Mouse (Mus musculus): ENCODE measurements around the gene Vps54. TPM values are rescaled to one million over a fixed set of nuclear protein-coding genes. Genes with fewer than 3 reads are reported as not detected.

Vps54 gene
- total RNA-seq, 2 experiments from 2014 or later, result 31.4 to 36.8 TPM

DNA sequence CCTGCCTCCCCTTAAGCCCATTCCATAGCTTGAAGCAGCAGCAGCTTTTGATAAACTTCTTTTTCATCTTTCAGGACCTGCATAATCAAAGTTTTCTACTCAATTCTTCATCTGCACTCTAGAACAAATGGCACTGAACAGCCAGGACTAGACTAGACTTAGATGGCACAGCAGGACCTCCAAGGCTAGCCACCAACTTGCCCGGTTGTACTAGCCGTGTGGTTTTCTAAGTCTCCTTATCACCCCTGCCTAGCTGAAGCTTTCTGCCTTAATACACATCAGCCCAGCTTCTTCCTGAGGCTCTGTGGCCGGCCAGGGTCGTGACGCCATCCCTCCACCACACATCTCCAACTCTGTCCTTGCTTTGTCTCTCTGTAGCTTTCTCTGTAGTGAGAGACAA lies 89.1 kb downstream of the Vps54 start:
- no peak; the same call in 1 of the 2 replicates for ATAC-seq (replicated peaks; ENCODE audit: poor library complexity)

GRCm38 (mm10) chr11:21332639-21333295 lies 93.7 kb downstream of the Vps54 start:
- no peak for ATAC-seq (replicated peaks; ENCODE audit: poor library complexity)

GRCm38 (mm10) chr11:21337855-21338254 lies 98.8 kb downstream of the Vps54 start:
- ATAC-seq (replicated peaks; ENCODE audit: poor library complexity), result no peak

DNA sequence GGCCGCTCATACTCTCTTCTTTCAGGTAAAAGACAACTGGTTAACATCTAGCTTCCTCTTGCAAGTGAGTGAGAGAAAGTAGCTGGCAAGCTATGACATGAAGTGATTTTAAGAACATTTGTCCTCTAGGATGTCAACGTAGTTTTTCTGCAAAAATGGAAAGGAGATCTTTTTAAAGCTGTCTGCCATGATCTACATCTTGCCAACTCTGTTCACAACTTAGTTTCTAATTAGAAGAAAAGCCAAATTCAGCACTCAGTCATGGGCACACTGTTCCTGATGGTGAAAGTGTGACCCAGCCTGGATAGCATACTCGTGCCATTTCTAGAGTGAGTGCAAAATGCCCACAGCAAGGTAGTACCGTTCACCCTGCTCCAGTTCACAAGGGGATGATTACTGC lies 100.0 kb downstream of the Vps54 start:
- no peak for ATAC-seq (replicated peaks; ENCODE audit: poor library complexity)

DNA sequence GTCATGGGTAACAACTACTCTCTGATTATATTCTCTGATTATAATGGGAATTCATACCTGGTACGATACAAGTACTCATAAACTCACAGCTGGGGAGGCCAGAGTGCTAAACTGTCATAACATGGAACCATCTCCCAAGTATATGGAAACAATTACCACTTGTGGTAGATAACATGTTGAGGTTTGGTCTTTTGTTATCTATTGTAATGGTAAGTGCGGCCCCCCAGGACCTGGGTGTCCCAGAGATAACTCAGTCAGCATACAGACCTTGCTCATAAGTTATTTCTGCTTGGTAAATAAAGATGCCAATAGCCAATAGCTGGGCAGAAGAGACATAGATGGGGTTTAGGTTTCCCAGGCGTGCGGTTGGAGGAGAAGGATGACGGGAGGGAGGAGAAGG lies 104.4 kb downstream of the Vps54 start:
- ATAC-seq (replicated peaks; ENCODE audit: poor library complexity), result peak; percentile 66

DNA sequence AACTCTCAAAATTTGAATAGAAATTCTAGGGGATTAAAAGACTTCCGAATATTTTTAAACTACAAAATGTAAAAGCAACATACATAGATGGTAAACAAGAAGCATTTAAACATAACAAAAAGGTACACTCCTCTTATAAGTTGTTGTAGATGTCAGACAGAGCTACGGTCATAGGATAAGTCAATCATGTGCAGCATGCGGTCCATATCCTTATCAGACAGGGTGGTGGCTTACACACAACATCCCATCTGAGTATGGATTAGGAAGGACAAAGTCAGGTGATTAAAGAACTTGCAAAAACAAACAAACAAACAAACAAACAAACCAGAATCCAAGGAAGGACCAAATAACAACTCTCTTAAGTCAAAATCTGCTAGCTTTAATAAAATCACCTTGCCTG lies 106.9 kb downstream of the Vps54 start:
- ATAC-seq (replicated peaks; ENCODE audit: poor library complexity), result no peak

DNA sequence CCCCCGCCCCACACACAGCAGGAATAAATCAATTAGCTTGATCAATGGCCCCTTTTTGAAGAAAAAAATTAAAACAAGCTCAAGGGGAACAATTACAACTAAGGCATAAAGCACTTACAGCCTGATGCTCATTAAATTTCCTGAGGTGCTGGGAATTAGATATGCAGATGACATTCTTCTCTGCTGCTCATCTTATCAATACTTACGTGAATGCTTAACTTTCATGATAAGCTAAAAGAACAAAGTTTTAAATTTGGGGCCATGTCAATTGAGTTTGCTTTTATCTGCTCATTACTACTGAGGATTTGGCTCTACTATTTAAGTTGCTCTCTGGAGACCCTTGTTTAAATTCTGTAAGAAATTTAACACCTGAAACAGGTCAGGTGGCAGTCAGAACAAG lies 109.8 kb downstream of the Vps54 start:
- ATAC-seq (replicated peaks; ENCODE audit: poor library complexity), result no peak

DNA sequence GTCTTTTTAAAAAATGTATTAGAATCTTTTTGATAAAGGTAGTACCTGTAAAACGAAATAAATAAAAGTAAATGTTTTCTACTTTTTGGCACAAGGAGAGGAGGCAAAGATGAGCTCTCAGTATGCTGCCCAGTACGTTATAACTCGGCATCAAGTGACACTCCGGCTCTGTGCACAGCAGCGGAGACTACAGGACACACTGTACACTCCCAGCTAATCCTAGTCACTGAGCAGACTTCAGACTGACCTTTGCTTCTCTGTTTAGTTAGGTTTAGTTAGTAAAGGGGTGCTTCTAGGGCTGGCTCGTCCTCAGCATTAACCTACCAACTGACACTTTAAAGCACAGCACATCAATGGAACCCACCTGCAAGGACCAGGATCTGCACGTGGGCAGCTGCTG lies 112.2 kb downstream of the Vps54 start:
- no peak for ATAC-seq (replicated peaks; ENCODE audit: poor library complexity)

DNA sequence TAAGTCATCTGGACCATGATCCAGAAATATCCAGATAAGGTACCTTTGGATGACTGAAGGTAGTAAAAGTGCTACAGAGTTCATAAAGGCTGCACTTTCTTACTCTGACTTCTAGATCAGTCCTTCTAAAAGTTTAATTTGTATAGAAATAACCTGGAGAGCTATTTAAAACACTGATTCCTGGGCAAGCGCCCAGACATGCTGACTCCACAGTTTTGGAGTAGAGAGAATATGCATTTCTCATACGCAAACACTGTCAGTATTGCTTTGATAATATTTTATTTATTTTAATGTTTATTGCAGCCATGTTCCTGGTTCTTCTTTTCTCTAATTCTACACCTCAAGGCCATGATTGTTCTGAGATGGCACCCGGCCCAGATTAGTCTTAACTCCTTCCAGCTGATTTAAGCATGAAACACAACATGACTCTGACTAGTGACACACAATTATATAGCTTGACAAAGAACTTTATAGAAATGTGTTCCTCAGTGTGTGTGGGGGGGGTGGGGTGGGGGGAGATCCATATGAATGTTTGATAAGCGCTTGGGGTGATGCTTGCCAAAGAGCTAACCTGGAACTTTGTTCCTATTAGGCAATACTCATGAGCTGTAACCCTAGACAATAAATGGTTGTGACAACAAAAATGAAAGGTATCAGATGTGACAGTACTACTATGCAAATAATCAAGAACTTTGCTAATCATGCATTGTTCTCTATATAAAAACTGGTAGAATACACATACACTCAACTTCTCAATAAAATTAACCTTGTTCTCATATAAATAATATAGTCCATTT lies 124.3 kb downstream of the Vps54 start:
- ATAC-seq (replicated peaks; ENCODE audit: poor library complexity), result no peak

- no peak for ATAC-seq (replicated peaks; ENCODE audit: poor library complexity)
These were observed 129.4 kb downstream of the Vps54 start for GRCm38 (mm10) chr11:21368466-21368865.

- ATAC-seq (replicated peaks; ENCODE audit: poor library complexity), result peak; percentile 27
These were observed 130.4 kb downstream of the Vps54 start for GRCm38 (mm10) chr11:21369248-21370016.

DNA sequence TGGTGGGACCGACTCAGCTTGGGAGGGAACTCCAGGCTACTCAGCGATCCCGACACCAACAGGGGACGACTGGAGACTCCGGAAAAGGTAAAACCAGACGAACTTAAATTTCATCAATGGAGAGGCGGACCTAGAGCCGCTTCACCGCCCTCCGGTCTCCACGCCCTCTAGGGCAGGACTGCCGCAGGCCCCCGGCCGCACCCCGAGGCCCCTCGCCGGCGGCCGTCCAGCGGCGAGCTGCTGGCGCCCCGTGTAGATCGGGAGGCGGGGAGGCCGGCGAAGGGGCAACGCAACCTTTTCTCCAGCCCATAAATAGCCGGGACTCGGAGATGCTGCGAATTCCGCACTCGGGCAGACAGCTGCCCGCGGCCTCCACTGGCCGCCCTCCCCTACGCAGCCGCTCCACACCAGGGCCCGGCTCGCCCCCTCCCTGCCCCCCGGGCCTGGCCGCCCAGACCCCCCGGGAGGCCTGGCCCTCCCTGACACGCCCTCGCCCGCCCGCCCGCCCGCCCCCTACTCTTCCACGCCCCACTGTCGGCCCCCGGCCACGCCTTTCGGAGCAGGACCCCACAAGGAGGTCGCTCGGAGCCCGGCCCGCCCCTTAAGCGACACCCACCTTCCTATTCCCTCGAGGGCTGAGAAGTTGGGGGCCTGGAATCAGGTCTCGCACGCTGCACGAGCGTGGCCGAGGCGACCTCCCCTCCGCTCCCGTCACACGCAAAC lies 131.5 kb downstream of the Vps54 start:
- peak; percentile 49 for ATAC-seq (replicated peaks; ENCODE audit: poor library complexity)

Other genes starting within 250 kb of the Vps54 start
- gene Peli1, start 148.0 kb upstream of the Vps54 start, total RNA-seq (2015), result 18.1 and 21.1 TPM in 2 replicates
- 11.2 and 14.1 TPM in 2 replicates for gene Peli1, start 148.0 kb upstream of the Vps54 start, total RNA-seq (2017)
- 63.3 and 64.7 TPM in 2 replicates for gene Ugp2, start 131.9 kb downstream of the Vps54 start, total RNA-seq (2015)
- gene Ugp2, start 131.9 kb downstream of the Vps54 start, total RNA-seq (2017), result 55.0 and 72.3 TPM in 2 replicates